Mouse (Mus musculus) layer of hippocampus, adult 2 months (tissue): ENCODE data around the gene Dysf. TPM values are rescaled to one million over a fixed set of nuclear protein-coding genes. Genes with fewer than 3 reads are reported as not detected.

Experiments used
- DNase-seq, 2 experiments: peaks; one replicate each; pipeline ENCODE4 v3.0.0; 2022; ENCODE audit warnings: low spot score in 2 of 2
- H3K27ac ChIP-seq: fragments of 200-600 bp; 2 replicates; pipeline ENCODE4 v1.8.1; 2022
- H3K4me3 ChIP-seq: fragments of 200-600 bp; 2 replicates; pipeline ENCODE4 v1.8.1; 2022; ENCODE audit warnings: mild to moderate bottlenecking
- CTCF ChIP-seq: fragments of 200-600 bp; conservative IDR thresholded peaks from 2 replicates; pipeline ENCODE4 v1.8.1; 2022; ENCODE audit warnings: antibody characterized with exemption, mild to moderate bottlenecking, moderate library complexity
- total RNA-seq, 2 experiments: library from RNA; stranded (reverse); gene quantifications; 2 replicates each; pipeline ENCODE4 v1.2.3; 2021

Gene Dysf
- total RNA-seq, 2 experiments from 2014 or later, result 1.6 to 3.6 TPM

DNA sequence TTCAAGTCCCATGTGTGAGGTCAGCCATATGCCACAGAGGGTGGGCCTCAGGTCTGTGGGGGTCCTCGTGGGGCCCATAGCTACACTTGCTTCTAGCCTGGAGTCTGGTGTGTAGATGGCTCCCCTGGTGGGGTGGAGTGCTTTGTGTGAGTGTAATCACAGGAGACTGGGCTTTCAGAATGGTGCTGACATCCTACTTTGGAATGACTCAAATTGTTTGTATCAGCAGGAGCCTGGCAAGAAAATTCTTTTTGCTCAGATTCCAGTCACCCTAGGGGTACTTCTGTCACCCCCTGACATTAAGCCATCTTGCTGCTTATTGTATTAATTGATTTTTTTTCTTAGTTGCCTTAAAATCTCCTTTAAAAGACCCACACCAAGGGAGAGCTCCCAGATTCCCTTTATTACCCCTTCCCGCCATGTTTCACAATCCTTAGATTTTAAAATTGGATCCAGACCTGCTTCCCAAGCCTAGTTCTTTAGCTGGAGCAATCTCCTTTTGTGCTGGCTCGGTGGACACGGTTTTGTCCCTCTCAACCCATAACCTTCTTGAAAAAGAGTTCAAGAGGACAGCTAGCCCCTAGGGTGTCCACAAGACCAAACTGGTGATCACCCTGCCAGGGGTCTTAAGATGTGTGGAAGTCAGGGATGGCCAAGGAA, 237.8 kb downstream of the Dysf start:
- H3K27ac ChIP-seq, result no peak overlapping the region
- TF ChIP-seq CTCF, result no peak
- no peak overlapping the region for H3K4me3 ChIP-seq
- no peak for DNase-seq

DNA sequence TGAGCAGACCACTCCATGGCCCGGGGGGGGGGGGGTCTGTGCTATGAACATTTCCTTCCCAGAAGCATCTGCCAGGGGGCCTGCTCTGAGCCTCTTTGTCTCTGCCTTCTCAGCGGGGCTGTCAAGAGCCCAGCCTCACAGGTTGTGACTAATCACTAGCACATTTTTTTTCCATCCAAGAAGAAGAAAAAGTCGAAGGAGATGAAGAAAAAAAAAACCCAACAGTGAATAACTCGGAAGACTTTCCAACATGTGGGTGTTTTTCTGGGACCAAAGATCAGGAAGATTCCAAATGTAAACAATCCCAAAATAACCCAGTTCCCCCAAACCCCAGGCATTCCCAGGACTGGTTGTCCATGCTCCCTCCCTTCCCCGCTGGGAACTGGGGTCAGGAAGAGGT, 238.6 kb downstream of the Dysf start:
- no peak overlapping the region for H3K4me3 ChIP-seq
- no peak for TF ChIP-seq CTCF

More for the DNA sequence above, 238.6 kb downstream of the Dysf start:
- no peak overlapping the region for H3K27ac ChIP-seq
- no peak for DNase-seq

Other genes with a start within 250 kb of the Dysf start
- not detected for gene Ankrd53, start 245.9 kb upstream of the Dysf start, total RNA-seq
- 10 to 100 TPM; 51.8 to 55.3 TPM for gene Tex261, start 232.8 kb upstream of the Dysf start, total RNA-seq
- gene Nagk, start 213.6 kb upstream of the Dysf start, total RNA-seq, result 10 to 100 TPM; 47.6 to 51.0 TPM
- gene Paip2b, start 176.8 kb upstream of the Dysf start, total RNA-seq, result 10 to 100 TPM; 48.6 to 48.9 TPM
- gene Zfp638, start 141.5 kb upstream of the Dysf start, total RNA-seq, result 100 to 1,000 TPM; 127 to 136 TPM